Mouse (Mus musculus) left cerebral cortex, postnatal 10 days (tissue): ENCODE measurements around the gene Tspan18. TPM values are rescaled to one million over a fixed set of nuclear protein-coding genes. Genes with fewer than 3 reads are reported as not detected.

ENCODE experiments used
- DNase-seq, 2 experiments: peaks; one replicate each; pipeline ENCODE4 v3.0.0; 2021 to 2022; ENCODE audit warnings: low spot score in 2 of 2, mixed read lengths in 1 of 2; ENCODE audit errors: extremely low spot score in 1 of 2
- intact Hi-C: fragments of 180-260 bp; cut with DNase I; formaldehyde crosslinking; loops from one replicate; pipeline ENCODE4 v1.15.1; 2025
- total RNA-seq, 2 experiments: library from RNA; stranded (reverse); gene quantifications; 2 replicates each; pipeline ENCODE4 v1.2.3; 2021

Gene Tspan18
- total RNA-seq = 1 to 10 TPM; 5.6 to 6.0 TPM

GRCm38 (mm10) chr2:93333817-93334731, at the start of gene Tspan18:
Gene Tspan18, minus strand, starts transcription at chr2:93334505.
- DNase-seq = peak in 1 of 2 experiments; percentile 87
- intact Hi-C loops = loop anchor here (2.0 to 5.0 kb wide), 2 partner anchors 78 to 107 kb away; no protein-coding TSS in a partner anchor

GRCm38 (mm10) chr2:93383831-93384230, 49.5 kb upstream of the Tspan18 start:
- intact Hi-C loops = no loop called here
- DNase-seq = peak in 1 of 2 experiments; percentile 33

GRCm38 (mm10) chr2:93380680-93381089, 46.4 kb upstream of the Tspan18 start:
- no peak for DNase-seq
- intact Hi-C loops = no loop called here

GRCm38 (mm10) chr2:93377797-93378196, 43.5 kb upstream of the Tspan18 start:
- DNase-seq = peak in 1 of 2 experiments; percentile 33

GRCm38 (mm10) chr2:93377157-93377556, 42.9 kb upstream of the Tspan18 start:
- intact Hi-C loops = no loop called here

More at GRCm38 (mm10) chr2:93377797-93378196, 43.5 kb upstream of the Tspan18 start:
- intact Hi-C loops = no loop called here

GRCm38 (mm10) chr2:93372872-93373271, 38.6 kb upstream of the Tspan18 start:
- intact Hi-C loops = no loop called here
- DNase-seq = no peak

More at GRCm38 (mm10) chr2:93377157-93377556, 42.9 kb upstream of the Tspan18 start:
- DNase-seq = no peak

GRCm38 (mm10) chr2:93372097-93372571, 37.8 kb upstream of the Tspan18 start:
- intact Hi-C loops = no loop called here
- peak in 1 of 2 experiments; percentile 28 for DNase-seq

- intact Hi-C loops = no loop called here
- peak in 1 of 2 experiments; percentile 49 for DNase-seq
Observed at GRCm38 (mm10) chr2:93368954-93369353, 34.6 kb upstream of the Tspan18 start.

- no peak for DNase-seq
- intact Hi-C loops = no loop called here
Observed at GRCm38 (mm10) chr2:93367962-93368361, 33.7 kb upstream of the Tspan18 start.

- DNase-seq = no peak
- intact Hi-C loops = no loop called here
Observed at GRCm38 (mm10) chr2:93365411-93365810, 31.1 kb upstream of the Tspan18 start.

- intact Hi-C loops = no loop called here
- DNase-seq = no peak
Observed at GRCm38 (mm10) chr2:93364951-93365350, 30.6 kb upstream of the Tspan18 start.

- no peak for DNase-seq
- intact Hi-C loops = no loop called here
Observed at GRCm38 (mm10) chr2:93361454-93361853, 27.1 kb upstream of the Tspan18 start.

- DNase-seq = no peak
- intact Hi-C loops = no loop called here
Observed at GRCm38 (mm10) chr2:93360310-93360709, 26.0 kb upstream of the Tspan18 start.

GRCm38 (mm10) chr2:93357391-93357790, 23.1 kb upstream of the Tspan18 start:
- intact Hi-C loops = no loop called here
- no peak for DNase-seq

GRCm38 (mm10) chr2:93355845-93356244, 21.5 kb upstream of the Tspan18 start:
- intact Hi-C loops = no loop called here
- no peak for DNase-seq

- intact Hi-C loops = no loop called here
- DNase-seq = no peak
Observed at GRCm38 (mm10) chr2:93354621-93355020, 20.3 kb upstream of the Tspan18 start.

GRCm38 (mm10) chr2:93353725-93354124, 19.4 kb upstream of the Tspan18 start:
- no peak for DNase-seq
- intact Hi-C loops = no loop called here

- intact Hi-C loops = no loop called here
Observed at GRCm38 (mm10) chr2:93352915-93353685, 18.8 kb upstream of the Tspan18 start.

GRCm38 (mm10) chr2:93351352-93351751, 17.0 kb upstream of the Tspan18 start:
- intact Hi-C loops = no loop called here
- no peak for DNase-seq

More at GRCm38 (mm10) chr2:93352915-93353685, 18.8 kb upstream of the Tspan18 start:
- DNase-seq = no peak
